Mouse (Mus musculus) heart, embryonic 15.5 days (tissue): ENCODE results near the gene Ctss. TPM values are rescaled to one million over a fixed set of nuclear protein-coding genes. Genes with fewer than 3 reads are reported as not detected.
"Not testable (repeated sequence)": the region's sequence is repeated elsewhere in the genome, so short reads cannot be mapped to it uniquely, and the experiment has no call there.

Experiments used
- ATAC-seq: fragments of 200-750 bp; cut with Nextera tagmentation; replicated peaks from 2 replicates; pipeline ENCODE4 v1.8.0; 2017; ENCODE audit warnings: low read depth, moderate TSS enrichment; ENCODE audit not compliant: insufficient number of reproducible peaks, insufficient read depth, low FRiP score
- H3K27ac ChIP-seq: fragments of 300-500 bp; sonication (generic); 2 replicates; pipeline ENCODE4 v1.5.1; 2015; ENCODE audit warnings: mild to moderate bottlenecking, inconsistent platforms
- H3K27me3 ChIP-seq: fragments of 300-500 bp; sonication (generic); 2 replicates; pipeline ENCODE4 v1.6.1; 2015; ENCODE audit warnings: inconsistent platforms
- H3K36me3 ChIP-seq: fragments of 300-500 bp; sonication (generic); 2 replicates; pipeline ENCODE4 v1.6.1; 2015; ENCODE audit warnings: mild to moderate bottlenecking, inconsistent platforms
- H3K4me1 ChIP-seq: fragments of 300-500 bp; sonication (generic); replicated peaks from 2 replicates; pipeline ENCODE4 v1.6.1; 2015; ENCODE audit warnings: inconsistent platforms
- H3K4me2 ChIP-seq: fragments of 300-500 bp; sonication (generic); 2 replicates; pipeline ENCODE4 v1.6.1; 2015; ENCODE audit warnings: inconsistent platforms, mild to moderate bottlenecking, moderate library complexity
- H3K4me3 ChIP-seq: fragments of 300-500 bp; sonication (generic); 2 replicates; pipeline ENCODE4 v1.5.1; 2015; ENCODE audit warnings: mild to moderate bottlenecking, inconsistent platforms
- H3K9ac ChIP-seq: fragments of 300-500 bp; sonication (generic); 2 replicates; pipeline ENCODE4 v1.6.1; 2015; ENCODE audit warnings: mild to moderate bottlenecking, inconsistent platforms
- H3K9me3 ChIP-seq: fragments of 300-500 bp; sonication (generic); replicated peaks from 2 replicates; pipeline ENCODE4 v1.6.1; 2016; ENCODE audit warnings: inconsistent platforms
- WGBS: fragments of 180-500 bp; shearing (Covaris S2); methylation state at CpG from one replicate; pipeline ENCODE4 v1.1.7; 2015; ENCODE audit warnings: mixed read lengths; 5-methylcytosine and 5-hydroxymethylcytosine counted together
- polyA plus RNA-seq: library from polyadenylated mRNA; unstranded; fragments of >200 nt; fragmentation: Nextera tagmentation; extraction: Ambion mirVana; gene quantifications from 2 replicates; pipeline ENCODE4 v1.2.1, GENCODE M21; 2015

Ctss gene
- polyA plus RNA-seq, 1 experiment from 2014 or later: 17.3 TPM

GRCm38 (mm10) chr3:95533364-95533763, 6.8 kb downstream of the Ctss start:
- Histone ChIP-seq H3K36me3 (no peaks in the 10 kb centered on the region), H3K4me2 (no peak overlapping the region), H3K4me3 (no peak overlapping the region), H3K9me3 (no peaks in the 10 kb centered on the region), H3K4me1 (no peaks in the 10 kb centered on the region), H3K9ac (no peak overlapping the region), H3K27ac (no peak overlapping the region), H3K27me3 (no peaks in the 10 kb centered on the region)
- whole genome bisulfite sequencing: 88% methylated on average over 5 of the region's 5 CpGs
- ATAC-seq: no peak

- no peaks in the 10 kb centered on the region for H3K27me3 ChIP-seq
- ATAC-seq: no peak
- no peak overlapping the region for H3K4me2 ChIP-seq
Observed at GRCm38 (mm10) chr3:95534927-95535326, 8.3 kb downstream of the Ctss start.

GRCm38 (mm10) chr3:95538936-95539335, 12.3 kb downstream of the Ctss start:
- Histone ChIP-seq H3K9me3 (no peaks in the 10 kb centered on the region), H3K36me3 (no peaks in the 10 kb centered on the region), H3K4me2 (no peak overlapping the region), H3K27me3 (no peaks in the 10 kb centered on the region), H3K27ac (no peak overlapping the region), H3K4me1 (no peaks in the 10 kb centered on the region), H3K4me3 (no peak overlapping the region), H3K9ac (no peak overlapping the region)
- WGBS: 82% methylated on average over 10 of the region's 10 CpGs
- ATAC-seq: no peak

More at GRCm38 (mm10) chr3:95534927-95535326, 8.3 kb downstream of the Ctss start:
- H3K9ac ChIP-seq: no peak overlapping the region
- H3K9me3 ChIP-seq: no peaks in the 10 kb centered on the region
- H3K27ac ChIP-seq: no peak overlapping the region
- H3K4me3 ChIP-seq: no peak overlapping the region
- H3K36me3 ChIP-seq: no peaks in the 10 kb centered on the region
- H3K4me1 ChIP-seq: no peaks in the 10 kb centered on the region
- WGBS: 76% methylated on average over 1 of the region's 1 CpGs

GRCm38 (mm10) chr3:95539837-95540236, 13.3 kb downstream of the Ctss start:
- Histone ChIP-seq H3K27me3 (no peaks in the 10 kb centered on the region), H3K27ac (no peak overlapping the region), H3K4me3 (no peak overlapping the region), H3K9me3 (no peaks in the 10 kb centered on the region), H3K36me3 (no peaks in the 10 kb centered on the region), H3K4me2 (no peak overlapping the region), H3K9ac (no peak overlapping the region), H3K4me1 (no peaks in the 10 kb centered on the region)
- ATAC-seq: no peak
- 92% methylated on average over 4 of the region's 4 CpGs for WGBS

- ATAC-seq, H3K4me2 ChIP-seq, H3K9me3 ChIP-seq, H3K27me3 ChIP-seq, H3K4me1 ChIP-seq, H3K36me3 ChIP-seq, H3K4me3 ChIP-seq, H3K9ac ChIP-seq, H3K27ac ChIP-seq: not testable (repeated sequence)
- WGBS: 72% methylated on average over 2 of the region's 2 CpGs
Observed at GRCm38 (mm10) chr3:95541186-95541585, 14.6 kb downstream of the Ctss start.

GRCm38 (mm10) chr3:95542171-95542570, 15.6 kb downstream of the Ctss start:
- Histone ChIP-seq H3K27ac (no peak overlapping the region), H3K36me3 (no peaks in the 10 kb centered on the region), H3K9ac (no peak overlapping the region), H3K4me3 (no peak overlapping the region), H3K4me2 (no peak overlapping the region), H3K4me1 (no peaks in the 10 kb centered on the region), H3K9me3 (no peaks in the 10 kb centered on the region), H3K27me3 (no peaks in the 10 kb centered on the region)
- no peak for ATAC-seq

GRCm38 (mm10) chr3:95542981-95543380, 16.4 kb downstream of the Ctss start:
- no peak overlapping the region for H3K4me3 ChIP-seq
- ATAC-seq: no peak
- H3K27ac ChIP-seq: no peak overlapping the region
- no peaks in the 10 kb centered on the region for H3K4me1 ChIP-seq
- no peaks in the 10 kb centered on the region for H3K27me3 ChIP-seq
- WGBS: 69% methylated on average over 7 of the region's 7 CpGs
- H3K9me3 ChIP-seq: no peaks in the 10 kb centered on the region
- no peak overlapping the region for H3K4me2 ChIP-seq
- H3K9ac ChIP-seq: no peak overlapping the region
- no peaks in the 10 kb centered on the region for H3K36me3 ChIP-seq

- 83% methylated on average over 1 of the region's 1 CpGs for WGBS
Observed at GRCm38 (mm10) chr3:95550176-95550575, 23.6 kb downstream of the Ctss start.

GRCm38 (mm10) chr3:95553986-95554385, 27.4 kb downstream of the Ctss start:
- no peak for ATAC-seq
- no peaks in the 10 kb centered on the region for H3K36me3 ChIP-seq
- H3K9ac ChIP-seq: no peak overlapping the region
- no peak overlapping the region for H3K4me3 ChIP-seq
- H3K27ac ChIP-seq: no peak overlapping the region
- no peaks in the 10 kb centered on the region for H3K9me3 ChIP-seq
- no peaks in the 10 kb centered on the region for H3K27me3 ChIP-seq
- no peaks in the 10 kb centered on the region for H3K4me1 ChIP-seq
- no peak overlapping the region for H3K4me2 ChIP-seq
- WGBS: 55% methylated on average over 3 of the region's 3 CpGs

More at GRCm38 (mm10) chr3:95550176-95550575, 23.6 kb downstream of the Ctss start:
- Histone ChIP-seq H3K9me3 (no peaks in the 10 kb centered on the region), H3K36me3 (no peaks in the 10 kb centered on the region), H3K4me3 (no peak overlapping the region), H3K4me1 (no peaks in the 10 kb centered on the region), H3K9ac (no peak overlapping the region), H3K27ac (no peak overlapping the region), H3K27me3 (no peaks in the 10 kb centered on the region), H3K4me2 (no peak overlapping the region)
- no peak for ATAC-seq

- H3K27ac ChIP-seq: no peak within 1 kb of the TSS
- no peaks in the 10 kb centered on the region for H3K36me3 ChIP-seq
- no peak within 1 kb of the TSS for H3K9ac ChIP-seq
- ATAC-seq: no peak
- H3K4me2 ChIP-seq: no peak within 1 kb of the TSS
- H3K4me3 ChIP-seq: no peak within 1 kb of the TSS
- WGBS: 86% methylated on average over 27 of the region's 27 CpGs
- no peaks in the 10 kb centered on the region for H3K27me3 ChIP-seq
- no peaks in the 10 kb centered on the region for H3K9me3 ChIP-seq
- H3K4me1 ChIP-seq: no peaks in the 10 kb centered on the region
Observed at GRCm38 (mm10) chr3:95559437-95559836, 32.9 kb downstream of the Ctss start, which contains the start of gene Hormad1. Gene Hormad1 (plus strand): TSS chr3:95559677.

- Histone ChIP-seq H3K36me3 (no peaks in the 10 kb centered on the region), H3K9ac (no peak overlapping the region), H3K27ac (no peak overlapping the region), H3K27me3 (no peaks in the 10 kb centered on the region), H3K9me3 (no peaks in the 10 kb centered on the region), H3K4me2 (no peak overlapping the region), H3K4me3 (no peak overlapping the region), H3K4me1 (no peaks in the 10 kb centered on the region)
- ATAC-seq: no peak
- WGBS: 86% methylated on average over 3 of the region's 3 CpGs
Observed at GRCm38 (mm10) chr3:95560738-95561137, 34.2 kb downstream of the Ctss start.

- no peaks in the 10 kb centered on the region for H3K4me1 ChIP-seq
- H3K9me3 ChIP-seq: no peaks in the 10 kb centered on the region
- WGBS: 51% methylated on average over 2 of the region's 2 CpGs
- H3K27ac ChIP-seq: no peak overlapping the region
- no peaks in the 10 kb centered on the region for H3K27me3 ChIP-seq
- H3K4me3 ChIP-seq: no peak overlapping the region
- H3K4me2 ChIP-seq: no peak overlapping the region
- no peak overlapping the region for H3K9ac ChIP-seq
- H3K36me3 ChIP-seq: no peaks in the 10 kb centered on the region
- no peak for ATAC-seq
Observed at GRCm38 (mm10) chr3:95561826-95562225, 35.2 kb downstream of the Ctss start.
